ENCODE assay signal across 8 mouse cellular contexts in the genomic region with DNA sequence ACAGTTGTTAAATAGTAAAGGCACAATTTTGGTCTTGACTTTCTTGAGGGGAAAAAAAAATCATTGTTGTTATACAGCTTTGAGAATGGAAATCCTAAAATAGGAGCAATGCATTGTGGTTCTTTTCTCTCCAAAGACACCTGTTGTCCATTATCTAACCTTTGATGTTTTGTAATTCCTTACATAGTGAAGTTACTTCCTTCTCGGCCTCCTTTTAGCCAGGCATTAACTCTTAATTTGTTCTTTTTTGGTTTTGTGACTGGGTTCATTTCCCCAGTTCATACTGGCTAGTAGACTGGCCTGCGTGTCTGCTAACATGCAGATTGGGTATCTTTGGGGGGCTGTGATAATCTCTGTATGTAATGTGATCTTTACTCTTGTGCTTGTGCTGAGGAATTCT. TPM values are rescaled to one million over a fixed set of nuclear protein-coding genes. Genes with fewer than 3 reads are reported as not detected.
A peak's percentile ranks its signal among the peaks of the same experiment; 100 is the strongest.
DNase-seq lines count a peak whose midpoint lies in the region; ATAC-seq and TF ChIP-seq lines count a peak whose summit lies in the region.

No protein-coding gene starts in this region.

- H3K9me3 ChIP-seq in kidney, embryonic 16.5 days (ENCODE audit: low read length), result no peaks in the 10 kb centered on the region
- H3K9me3 ChIP-seq in embryonic facial prominence, embryonic 10.5 days, result no peaks in the 10 kb centered on the region
- H3K9me3 ChIP-seq in hindbrain, postnatal 0 days (ENCODE audit: low read length), result no peaks in the 10 kb centered on the region
- no peaks in the 10 kb centered on the region for H3K9me3 ChIP-seq in midbrain, embryonic 15.5 days

- H3K4me1 ChIP-seq in kidney, embryonic 16.5 days (ENCODE audit: insufficient read depth, low read length), result peaks cover 21% of the 10 kb centered on the region
- H3K4me1 ChIP-seq in embryonic facial prominence, embryonic 10.5 days, result peaks cover 37% of the 10 kb centered on the region
- H3K4me1 ChIP-seq in hindbrain, postnatal 0 days (ENCODE audit: insufficient read depth, low read length), result peaks cover 8% of the 10 kb centered on the region; the same call in 1 of the 2 replicates
- peaks cover 17% of the 10 kb centered on the region for H3K4me1 ChIP-seq in midbrain, embryonic 15.5 days

- TF ChIP-seq CTCF in hindbrain, postnatal 0 days (IDR thresholded peaks at IDR 0.05; ENCODE audit: low read depth), result no peak

- H3K4me3 ChIP-seq in kidney, embryonic 16.5 days (ENCODE audit: low read length), result peak overlapping the region; percentile 79
- peak overlapping the region; percentile 96 for H3K4me3 ChIP-seq in embryonic facial prominence, embryonic 10.5 days
- peak overlapping the region; percentile 87; the same call in 1 of the 2 replicates for H3K4me3 ChIP-seq in hindbrain, postnatal 0 days (ENCODE audit: low read length)
- H3K4me3 ChIP-seq in midbrain, embryonic 15.5 days, result peak overlapping the region; percentile 91

- H3K9ac ChIP-seq in kidney, embryonic 16.5 days (replicated peaks; ENCODE audit: low read length), result 0 out of 2 replicates have a peak overlapping the region, but pooled peaks have one; percentile 54
- H3K9ac ChIP-seq in hindbrain, postnatal 0 days (replicated peaks; ENCODE audit: low read length), result no peak overlapping the region
- H3K9ac ChIP-seq in midbrain, embryonic 15.5 days, result no peak overlapping the region

- H3K27me3 ChIP-seq in kidney, embryonic 16.5 days (ENCODE audit: insufficient read depth, low read length), result no peaks in the 10 kb centered on the region
- no peaks in the 10 kb centered on the region for H3K27me3 ChIP-seq in embryonic facial prominence, embryonic 10.5 days (replicated peaks; ENCODE audit: low read depth, poor library complexity, severe bottlenecking)
- no peaks in the 10 kb centered on the region for H3K27me3 ChIP-seq in hindbrain, postnatal 0 days (ENCODE audit: insufficient read depth, low read length)
- no peaks in the 10 kb centered on the region for H3K27me3 ChIP-seq in midbrain, embryonic 15.5 days (replicated peaks)

- 6% methylated on average over 2 of the region's 2 CpGs for WGBS in kidney, embryonic 16.5 days
- 4% methylated on average over 2 of the region's 2 CpGs for WGBS in embryonic facial prominence, embryonic 10.5 days
- 15% methylated on average over 2 of the region's 2 CpGs for WGBS in hindbrain, postnatal 0 days
- WGBS in midbrain, embryonic 15.5 days, result 9% methylated on average over 2 of the region's 2 CpGs

- no peak overlapping the region for H3K27ac ChIP-seq in kidney, embryonic 16.5 days (ENCODE audit: low read length)
- H3K27ac ChIP-seq in embryonic facial prominence, embryonic 10.5 days (replicated peaks), result peak overlapping the region; percentile 71
- no peak overlapping the region for H3K27ac ChIP-seq in hindbrain, postnatal 0 days
- no peak overlapping the region for H3K27ac ChIP-seq in midbrain, embryonic 15.5 days

- peak overlapping the region; percentile 67 for H3K4me2 ChIP-seq in kidney, embryonic 16.5 days (replicated peaks; ENCODE audit: low read depth, low read length)
- H3K4me2 ChIP-seq in hindbrain, postnatal 0 days (ENCODE audit: low read depth, low read length), result peak overlapping the region; percentile 83
- peak overlapping the region; percentile 57 for H3K4me2 ChIP-seq in midbrain, embryonic 15.5 days

- no peak for ATAC-seq in kidney, embryonic 16.5 days (ENCODE audit: low FRiP score, low TSS enrichment)
- no peak for ATAC-seq in hindbrain, postnatal 0 days
- no peak for ATAC-seq in midbrain, embryonic 15.5 days (replicated peaks)
- ATAC-seq in CD4-positive, CD25-positive, alpha-beta regulatory T cell, adult 4 months, result no peak

- H3K36me3 ChIP-seq in kidney, embryonic 16.5 days (ENCODE audit: insufficient read depth, low read length), result no peaks in the 10 kb centered on the region
- no peaks in the 10 kb centered on the region for H3K36me3 ChIP-seq in embryonic facial prominence, embryonic 10.5 days (replicated peaks)
- no peaks in the 10 kb centered on the region for H3K36me3 ChIP-seq in hindbrain, postnatal 0 days (ENCODE audit: insufficient read depth, low read length)
- H3K36me3 ChIP-seq in midbrain, embryonic 15.5 days (replicated peaks), result no peaks in the 10 kb centered on the region

- DNase-seq in kidney, postnatal 10 days, result no peak
- peak; percentile 18 for DNase-seq in embryonic facial prominence, embryonic 10.5 days (ENCODE audit: low spot score)
- no peak for DNase-seq in hindbrain, postnatal 0 days (ENCODE audit: low spot score)
- no peak for DNase-seq in left cerebral cortex, adult 11 months (ENCODE audit: low spot score)
- DNase-seq in cerebellum, adult 18-20 months, result no peak

RNA-seq across cellular contexts. Expression of gene Eml4, which starts 1.7 kb away (rescaled TPM):
- polyA plus RNA-seq in kidney, embryonic 16.5 days (2015; fragmentation: Nextera tagmentation; extraction: Ambion mirVana), result 34.4 and 36.2 TPM in 2 replicates
- polyA plus RNA-seq in embryonic facial prominence, embryonic 10.5 days (2016; fragmentation: Nextera tagmentation; extraction: Ambion mirVana), result 56.0 and 58.3 TPM in 2 replicates
- 42.9 and 47.8 TPM in 2 replicates for total RNA-seq in hindbrain, postnatal 0 days (2014; rRNA removed)
- polyA plus RNA-seq in hindbrain, postnatal 0 days (2015; fragmentation: Nextera tagmentation; extraction: Ambion mirVana), result 18.7 and 20.2 TPM in 2 replicates
- polyA plus RNA-seq in midbrain, embryonic 15.5 days (2015; fragmentation: Nextera tagmentation; extraction: Ambion mirVana), result 34.0 and 35.2 TPM in 2 replicates
- 10 to 100 TPM; 15.6 to 15.8 TPM for polyA plus RNA-seq in CD4-positive, CD25-positive, alpha-beta regulatory T cell, adult 4 months (2017; shearing (Covaris generic))
